Mouse (Mus musculus): ENCODE measurements around the gene Trpm8. TPM values are rescaled to one million over a fixed set of nuclear protein-coding genes. Genes with fewer than 3 reads are reported as not detected.

Gene Trpm8
- not detected in 2 replicates for polyA plus RNA-seq (2014; fragmentation: Nextera tagmentation; extraction: Ambion mirVana)

DNA sequence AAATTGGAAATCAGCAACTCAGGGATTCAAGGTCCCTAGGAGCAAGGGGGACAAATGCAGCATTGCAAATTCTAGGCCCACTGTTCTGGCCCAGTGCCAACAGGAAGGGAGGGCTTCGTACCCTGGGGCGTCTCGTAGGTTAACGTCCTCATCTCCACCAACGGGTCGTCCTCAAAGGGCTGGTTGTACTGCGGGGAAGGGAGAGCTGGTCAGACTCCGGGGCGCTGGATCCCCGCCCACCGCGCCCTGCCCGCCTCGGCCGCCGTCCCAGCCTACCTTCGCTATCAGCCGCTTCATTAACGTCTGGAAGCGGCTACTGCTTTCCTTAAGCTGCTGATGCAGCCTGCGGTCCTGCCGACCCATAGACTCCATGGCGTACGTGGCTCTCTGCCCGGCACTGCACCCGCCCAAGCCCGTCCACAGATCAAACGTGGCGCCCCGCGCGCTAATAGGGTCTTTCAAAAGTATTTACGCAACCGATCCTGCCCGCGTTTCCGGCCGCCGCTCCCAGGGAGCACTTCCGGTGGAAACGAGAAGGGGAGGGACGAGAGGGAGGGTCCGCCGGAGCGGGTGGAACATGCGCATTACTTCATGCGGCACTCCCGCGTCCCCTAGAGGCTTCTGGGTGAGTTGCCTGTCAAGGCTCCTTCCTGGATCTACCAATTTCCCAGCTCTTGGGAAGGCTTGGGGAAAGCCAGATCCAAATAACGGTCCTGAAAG, at the start of gene Trpm8, which contains the start of gene Hjurp:
Gene Trpm8 (plus strand): TSS at position 564 of the 720 bp plus-strand sequence.
Gene Hjurp (minus strand): TSS at position 536 of the 720 bp plus-strand sequence.
- no peaks in the 10 kb centered on the region for H3K27me3 ChIP-seq (ENCODE audit: control insufficient read depth, insufficient read depth, low read length)
- H3K9me3 ChIP-seq (ENCODE audit: control insufficient read depth, low read length), result peaks cover 5% of the 10 kb centered on the region
- peak; percentile 100 for DNase-seq (ENCODE audit: low spot score)
- H3K36me3 ChIP-seq (ENCODE audit: control insufficient read depth, insufficient read depth, low read length), result peaks cover 24% of the 10 kb centered on the region
- H3K4me1 ChIP-seq (replicated peaks; ENCODE audit: control insufficient read depth, insufficient read depth, low read length), result peaks cover 17% of the 10 kb centered on the region
- H3K4me2 ChIP-seq (replicated peaks; ENCODE audit: low read depth, low read length), result peak within 1 kb of the TSS; percentile 59
- ATAC-seq (ENCODE audit: low FRiP score), result peak; percentile 95
- WGBS, result 1% methylated on average over 50 of the region's 50 CpGs
- peak within 1 kb of the TSS; percentile 60 for H3K27ac ChIP-seq (ENCODE audit: low read depth, low read length)
- peak within 1 kb of the TSS; percentile 70 for H3K9ac ChIP-seq (ENCODE audit: low read depth, low read length)
- peak within 1 kb of the TSS; percentile 60 for H3K4me3 ChIP-seq (ENCODE audit: low read depth, low read length)

DNA sequence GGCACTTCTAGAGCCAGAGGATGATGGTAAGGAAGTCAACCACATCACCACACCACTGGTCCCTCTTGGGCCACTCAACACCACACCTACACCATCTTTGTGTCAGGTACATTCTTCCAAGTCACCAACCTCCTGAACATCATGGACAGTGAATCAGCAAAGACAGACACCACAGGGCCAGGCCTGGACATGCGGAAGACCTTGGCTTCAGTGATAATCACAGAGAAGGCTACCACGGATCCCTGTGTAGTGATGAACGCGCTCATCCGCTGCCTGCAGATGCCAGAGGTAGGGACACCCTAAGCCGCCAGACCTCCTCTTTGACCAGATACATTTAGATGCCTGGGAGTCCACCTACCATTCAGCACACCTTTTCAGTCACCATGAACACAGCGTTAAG, 49.3 kb upstream of the Trpm8 start:
- ATAC-seq (ENCODE audit: low FRiP score) (no peak), DNase-seq (ENCODE audit: low spot score) (no peak)
- Histone ChIP-seq H3K9ac (ENCODE audit: low read depth, low read length) (no peak overlapping the region), H3K27ac (ENCODE audit: low read depth, low read length) (no peak overlapping the region), H3K36me3 (ENCODE audit: control insufficient read depth, insufficient read depth, low read length) (no peaks in the 10 kb centered on the region), H3K4me1 (replicated peaks; ENCODE audit: control insufficient read depth, insufficient read depth, low read length) (no peaks in the 10 kb centered on the region), H3K4me3 (ENCODE audit: low read depth, low read length) (no peak overlapping the region), H3K27me3 (ENCODE audit: control insufficient read depth, insufficient read depth, low read length) (no peaks in the 10 kb centered on the region), H3K9me3 (ENCODE audit: control insufficient read depth, low read length) (peaks cover 78% of the 10 kb centered on the region), H3K4me2 (replicated peaks; ENCODE audit: low read depth, low read length) (no peak overlapping the region)
- WGBS, result 73% methylated on average over 7 of the region's 7 CpGs

DNA sequence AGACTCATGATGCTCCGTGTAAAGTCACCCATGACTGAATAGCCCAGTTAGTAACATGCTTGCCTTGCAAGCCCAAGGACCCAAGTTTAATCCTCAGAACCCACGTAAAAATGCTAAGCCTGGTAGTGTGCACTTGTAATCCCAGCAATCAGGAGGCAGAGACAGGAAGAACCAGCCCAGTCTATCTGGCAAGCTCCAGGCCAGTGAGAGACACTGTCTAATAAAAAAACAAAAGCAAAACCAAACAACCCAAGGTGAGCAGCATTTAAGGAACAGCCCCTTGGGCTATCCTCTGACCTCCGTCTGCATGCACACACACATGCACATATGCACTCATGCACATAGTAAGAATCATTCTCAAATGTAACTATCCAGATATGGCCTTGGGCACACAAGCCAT, 47.9 kb upstream of the Trpm8 start:
- Histone ChIP-seq H3K27me3 (ENCODE audit: control insufficient read depth, insufficient read depth, low read length) (no peaks in the 10 kb centered on the region), H3K27ac (ENCODE audit: low read depth, low read length) (no peak overlapping the region), H3K4me3 (ENCODE audit: low read depth, low read length) (no peak overlapping the region), H3K9me3 (ENCODE audit: control insufficient read depth, low read length) (peaks cover 93% of the 10 kb centered on the region), H3K9ac (ENCODE audit: low read depth, low read length) (no peak overlapping the region), H3K4me1 (replicated peaks; ENCODE audit: control insufficient read depth, insufficient read depth, low read length) (no peaks in the 10 kb centered on the region), H3K4me2 (replicated peaks; ENCODE audit: low read depth, low read length) (no peak overlapping the region), H3K36me3 (ENCODE audit: control insufficient read depth, insufficient read depth, low read length) (no peaks in the 10 kb centered on the region)
- ATAC-seq (ENCODE audit: low FRiP score) (peak; percentile 1; the same call in 1 of the 2 replicates), DNase-seq (ENCODE audit: low spot score) (no peak)
- 78% methylated on average over 3 of the region's 3 CpGs for WGBS

- Histone ChIP-seq H3K4me1 (replicated peaks; ENCODE audit: control insufficient read depth, insufficient read depth, low read length) (no peaks in the 10 kb centered on the region), H3K36me3 (ENCODE audit: control insufficient read depth, insufficient read depth, low read length) (no peaks in the 10 kb centered on the region), H3K4me2 (replicated peaks; ENCODE audit: low read depth, low read length) (no peak overlapping the region), H3K4me3 (ENCODE audit: low read depth, low read length) (no peak overlapping the region), H3K27ac (ENCODE audit: low read depth, low read length) (no peak overlapping the region), H3K9ac (ENCODE audit: low read depth, low read length) (no peak overlapping the region), H3K27me3 (ENCODE audit: control insufficient read depth, insufficient read depth, low read length) (no peaks in the 10 kb centered on the region), H3K9me3 (ENCODE audit: control insufficient read depth, low read length) (peaks cover 97% of the 10 kb centered on the region)
- DNase-seq (ENCODE audit: low spot score) (no peak), ATAC-seq (ENCODE audit: low FRiP score) (peak; percentile 4; the same call in 1 of the 2 replicates)
- 87% methylated on average over 5 of the region's 5 CpGs for WGBS
Observed at GRCm38 (mm10) chr1:88229986-88230385, 47.5 kb upstream of the Trpm8 start.

- Histone ChIP-seq H3K4me1 (replicated peaks; ENCODE audit: control insufficient read depth, insufficient read depth, low read length) (no peaks in the 10 kb centered on the region), H3K36me3 (ENCODE audit: control insufficient read depth, insufficient read depth, low read length) (no peaks in the 10 kb centered on the region), H3K27me3 (ENCODE audit: control insufficient read depth, insufficient read depth, low read length) (no peaks in the 10 kb centered on the region), H3K27ac (ENCODE audit: low read depth, low read length) (no peak overlapping the region), H3K9me3 (ENCODE audit: control insufficient read depth, low read length) (peaks cover 99% of the 10 kb centered on the region), H3K9ac (ENCODE audit: low read depth, low read length) (no peak overlapping the region), H3K4me2 (replicated peaks; ENCODE audit: low read depth, low read length) (no peak overlapping the region), H3K4me3 (ENCODE audit: low read depth, low read length) (no peak overlapping the region)
- WGBS, result 75% methylated on average over 7 of the region's 7 CpGs
- DNase-seq (ENCODE audit: low spot score), result no peak
- ATAC-seq (ENCODE audit: low FRiP score), result no peak; the same call in 1 of the 2 replicates
Observed at GRCm38 (mm10) chr1:88230421-88230820, 47.0 kb upstream of the Trpm8 start.

DNA sequence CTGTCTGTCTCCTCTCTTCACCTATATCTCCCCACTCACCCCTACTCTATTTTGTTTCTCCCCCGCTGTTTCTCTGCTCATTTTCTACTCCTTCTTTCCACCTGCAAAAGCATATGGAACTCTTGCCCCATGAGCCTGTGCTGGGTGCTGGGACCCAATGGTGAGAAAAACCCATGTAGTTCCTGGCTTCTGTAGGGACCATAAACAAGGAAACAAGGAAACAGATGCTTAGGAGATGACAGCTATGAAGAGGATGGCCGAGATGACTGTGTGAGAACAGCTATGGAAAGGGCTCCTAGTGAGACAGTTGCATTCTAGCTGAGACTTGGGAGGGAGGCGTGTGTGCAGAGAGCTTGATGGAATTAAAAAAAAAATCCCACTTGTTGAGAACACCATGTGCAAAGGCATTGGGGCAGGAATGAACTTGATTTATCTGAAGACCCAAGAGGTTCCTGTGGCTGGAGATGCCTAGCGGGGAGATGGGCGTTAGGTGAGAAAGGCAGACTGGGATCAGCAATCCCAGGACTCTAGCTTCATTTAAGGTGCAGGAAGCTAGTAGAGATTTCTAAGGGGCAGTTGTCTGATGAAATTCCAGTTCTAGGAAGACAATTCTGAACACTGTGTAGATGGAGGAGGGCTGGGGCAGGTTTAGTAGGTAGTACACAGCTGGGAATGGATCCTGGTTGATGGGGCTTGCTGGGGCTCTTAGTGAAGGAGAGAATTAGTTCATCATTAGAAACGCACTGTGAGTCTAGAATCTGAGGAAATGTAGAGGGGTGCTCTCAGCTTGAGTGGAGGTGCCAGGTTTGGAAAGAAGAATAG, 46.3 kb upstream of the Trpm8 start:
- H3K27me3 ChIP-seq (ENCODE audit: control insufficient read depth, insufficient read depth, low read length), result no peaks in the 10 kb centered on the region
- DNase-seq (ENCODE audit: low spot score) (no peak), ATAC-seq (ENCODE audit: low FRiP score) (no peak)
- H3K4me3 ChIP-seq (ENCODE audit: low read depth, low read length), result no peak overlapping the region
- H3K4me1 ChIP-seq (replicated peaks; ENCODE audit: control insufficient read depth, insufficient read depth, low read length), result no peaks in the 10 kb centered on the region
- H3K27ac ChIP-seq (ENCODE audit: low read depth, low read length), result no peak overlapping the region
- peaks cover 99% of the 10 kb centered on the region for H3K9me3 ChIP-seq (ENCODE audit: control insufficient read depth, low read length)
- WGBS, result 78% methylated on average over 6 of the region's 6 CpGs
- no peak overlapping the region for H3K9ac ChIP-seq (ENCODE audit: low read depth, low read length)
- no peak overlapping the region for H3K4me2 ChIP-seq (replicated peaks; ENCODE audit: low read depth, low read length)
- H3K36me3 ChIP-seq (ENCODE audit: control insufficient read depth, insufficient read depth, low read length), result no peaks in the 10 kb centered on the region

- H3K4me1 ChIP-seq (replicated peaks; ENCODE audit: control insufficient read depth, insufficient read depth, low read length), result no peaks in the 10 kb centered on the region
- no peak overlapping the region for H3K4me2 ChIP-seq (replicated peaks; ENCODE audit: low read depth, low read length)
- H3K27me3 ChIP-seq (ENCODE audit: control insufficient read depth, insufficient read depth, low read length), result no peaks in the 10 kb centered on the region
- no peaks in the 10 kb centered on the region for H3K36me3 ChIP-seq (ENCODE audit: control insufficient read depth, insufficient read depth, low read length)
- ATAC-seq (ENCODE audit: low FRiP score) (no peak), DNase-seq (ENCODE audit: low spot score) (no peak)
- 69% methylated on average over 7 of the region's 7 CpGs for WGBS
- no peak overlapping the region for H3K9ac ChIP-seq (ENCODE audit: low read depth, low read length)
- peaks cover 96% of the 10 kb centered on the region for H3K9me3 ChIP-seq (ENCODE audit: control insufficient read depth, low read length)
- no peak overlapping the region for H3K4me3 ChIP-seq (ENCODE audit: low read depth, low read length)
- H3K27ac ChIP-seq (ENCODE audit: low read depth, low read length), result no peak overlapping the region
Observed at GRCm38 (mm10) chr1:88231803-88232499, 45.5 kb upstream of the Trpm8 start.

- Histone ChIP-seq H3K27me3 (ENCODE audit: control insufficient read depth, insufficient read depth, low read length) (no peaks in the 10 kb centered on the region), H3K4me3 (ENCODE audit: low read depth, low read length) (no peak overlapping the region), H3K36me3 (ENCODE audit: control insufficient read depth, insufficient read depth, low read length) (no peaks in the 10 kb centered on the region), H3K9ac (ENCODE audit: low read depth, low read length) (no peak overlapping the region), H3K4me1 (replicated peaks; ENCODE audit: control insufficient read depth, insufficient read depth, low read length) (no peaks in the 10 kb centered on the region), H3K4me2 (replicated peaks; ENCODE audit: low read depth, low read length) (no peak overlapping the region), H3K9me3 (ENCODE audit: control insufficient read depth, low read length) (peaks cover 95% of the 10 kb centered on the region), H3K27ac (ENCODE audit: low read depth, low read length) (no peak overlapping the region)
- WGBS, result 56% methylated on average over 3 of the region's 3 CpGs
- DNase-seq (ENCODE audit: low spot score), result no peak
- no peak for ATAC-seq (ENCODE audit: low FRiP score)
Observed at GRCm38 (mm10) chr1:88232664-88233380, 44.6 kb upstream of the Trpm8 start.
